Mouse (Mus musculus) retina, postnatal 7 days (tissue): ENCODE results near the gene Cav2.
A peak's percentile ranks its signal among the peaks of the same experiment; 100 is the strongest.

ENCODE experiments used
- DNase-seq: peaks from one replicate; pipeline ENCODE4 v3.0.0-alpha.2; 2012; ENCODE audit warnings: low read depth, low spot score

Cav2 gene

DNA sequence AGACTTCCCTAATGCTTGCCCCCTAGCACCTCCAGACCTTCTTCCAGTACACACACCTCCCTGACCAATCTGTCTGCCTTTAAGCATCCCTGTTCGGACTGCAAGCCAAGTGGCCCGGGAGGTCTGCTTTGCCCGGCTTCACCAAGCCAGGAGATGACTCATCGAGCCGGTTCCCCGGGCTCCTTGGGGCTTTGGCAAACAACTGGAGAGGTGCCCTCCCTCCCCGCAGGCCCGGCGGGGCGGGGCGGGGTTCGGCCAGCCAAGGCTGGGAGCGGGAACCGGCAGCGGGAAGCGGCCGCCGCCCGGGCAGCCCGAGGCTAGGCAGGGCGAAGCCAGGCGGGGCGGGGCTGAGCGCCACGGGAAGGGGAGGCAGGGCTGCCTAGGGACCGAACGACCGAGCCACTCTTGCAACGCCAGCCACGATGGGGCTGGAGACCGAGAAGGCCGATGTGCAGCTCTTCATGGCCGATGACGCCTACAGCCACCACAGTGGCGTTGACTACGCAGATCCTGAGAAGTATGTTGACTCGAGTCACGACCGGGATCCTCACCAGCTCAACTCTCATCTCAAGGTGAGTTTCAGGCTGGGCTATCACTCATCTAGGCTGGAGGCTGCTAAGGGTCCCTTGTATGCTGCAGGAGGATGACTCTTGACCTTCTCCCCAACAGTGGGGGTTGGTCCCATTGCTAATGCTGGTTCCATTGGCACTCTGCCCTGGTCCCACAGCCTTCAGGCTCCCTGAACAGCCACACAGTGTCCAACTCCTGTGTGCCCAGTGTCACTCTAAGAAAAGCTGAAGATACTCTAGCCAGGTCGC lies at the start of gene Cav2:
TSS of gene Cav2 (plus strand) at position 247 of the 818 bp plus-strand sequence.
- DNase-seq: peak; percentile 19

DNA sequence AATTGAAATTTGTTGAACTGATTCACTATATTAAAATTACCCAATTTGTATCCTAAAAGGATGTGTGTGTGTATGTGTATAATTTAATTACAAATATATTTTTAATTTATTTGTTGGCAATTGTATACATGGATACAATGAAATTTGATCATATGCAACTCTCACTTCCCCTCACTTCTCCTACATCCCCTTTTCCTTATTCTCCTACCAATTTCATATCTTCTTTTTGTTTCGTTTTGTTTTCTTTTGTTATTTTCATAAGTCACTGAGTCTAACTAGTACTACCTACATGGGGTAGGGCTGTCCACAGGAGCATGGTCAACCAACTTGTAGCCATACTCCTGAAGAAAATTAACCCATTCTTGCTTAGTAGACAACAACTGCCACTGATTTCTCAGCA lies 41.3 kb upstream of the Cav2 start:
- no peak for DNase-seq

DNA sequence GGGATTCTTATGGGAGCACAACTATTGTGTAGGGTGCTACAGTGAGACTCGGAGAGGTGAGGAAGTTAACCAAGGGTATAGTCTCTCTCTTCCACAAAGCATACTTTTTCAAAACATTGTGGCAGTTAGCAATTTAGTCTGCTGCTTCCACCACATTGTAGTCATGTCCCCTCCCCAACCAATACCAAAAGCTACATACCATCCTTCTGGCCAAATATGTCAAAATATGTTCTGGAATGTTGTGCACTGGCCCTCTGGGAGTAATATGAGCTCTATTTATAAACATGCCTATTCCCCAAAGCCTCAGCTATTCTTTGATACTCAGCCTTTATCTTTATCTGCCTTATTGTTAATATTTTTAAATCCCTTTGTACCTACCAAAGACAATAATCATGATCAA lies 40.0 kb upstream of the Cav2 start:
- DNase-seq: no peak

DNA sequence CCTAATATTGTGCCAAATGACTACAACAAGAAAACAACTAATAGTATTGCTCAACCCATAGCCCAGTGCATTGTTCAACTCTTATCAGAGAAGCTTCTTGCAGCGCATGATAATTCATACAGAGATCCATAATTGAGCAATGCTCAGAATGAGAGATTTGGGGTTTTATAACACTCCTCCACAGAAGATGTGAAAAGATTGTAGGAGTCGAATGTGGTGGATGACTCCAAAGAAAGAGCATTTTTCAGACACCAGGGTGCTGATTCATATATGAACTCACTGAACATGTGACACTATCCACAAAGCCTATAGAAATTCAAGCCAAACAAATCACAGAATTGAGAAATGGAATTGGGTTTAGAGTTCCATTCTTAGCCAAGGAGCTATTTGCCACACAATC lies 34.0 kb upstream of the Cav2 start:
- DNase-seq: no peak

DNA sequence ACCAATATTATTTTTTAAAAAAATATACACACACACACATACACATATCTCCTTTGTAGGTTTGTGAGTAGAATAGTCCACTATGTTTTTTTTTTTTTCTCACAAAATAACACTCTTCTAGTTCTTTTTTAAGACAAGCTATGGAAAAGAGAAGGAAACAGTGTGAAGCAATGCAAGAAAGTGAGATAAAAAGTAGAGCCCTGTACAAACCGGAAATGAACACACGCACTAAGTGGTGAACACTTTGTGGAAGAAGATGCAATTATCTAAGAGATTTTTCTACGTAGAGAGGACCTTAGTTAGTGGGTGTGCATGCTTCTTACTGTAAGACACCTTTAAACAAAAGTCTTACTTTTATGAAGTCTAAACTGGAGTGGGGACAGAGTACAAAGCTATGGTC lies 33.3 kb upstream of the Cav2 start:
- no peak for DNase-seq

GRCm38 (mm10) chr6:17248241-17248640 lies 32.7 kb upstream of the Cav2 start:
- no peak for DNase-seq

DNA sequence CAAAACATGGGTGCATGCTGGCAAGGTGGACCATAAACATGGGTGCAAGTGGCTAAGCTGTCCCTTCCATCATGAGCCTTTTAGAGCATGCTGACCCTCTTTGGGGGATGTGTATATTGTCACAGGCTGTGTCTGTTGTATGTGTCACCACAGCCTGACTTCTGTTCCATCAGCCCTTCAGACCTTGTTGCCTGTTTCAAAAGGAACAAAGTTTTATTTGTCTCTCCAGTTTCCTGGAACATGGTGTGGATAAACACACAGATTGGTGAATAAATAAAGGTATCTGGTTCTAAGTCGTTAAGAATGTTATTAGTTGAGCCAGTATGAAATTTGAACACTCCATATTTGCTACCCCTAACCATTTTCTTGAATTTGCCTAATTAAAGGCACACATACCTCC lies 29.0 kb upstream of the Cav2 start:
- DNase-seq: no peak

GRCm38 (mm10) chr6:17258142-17258541 lies 22.8 kb upstream of the Cav2 start:
- DNase-seq: no peak

GRCm38 (mm10) chr6:17258911-17259310 lies 22.1 kb upstream of the Cav2 start:
- no peak for DNase-seq

DNA sequence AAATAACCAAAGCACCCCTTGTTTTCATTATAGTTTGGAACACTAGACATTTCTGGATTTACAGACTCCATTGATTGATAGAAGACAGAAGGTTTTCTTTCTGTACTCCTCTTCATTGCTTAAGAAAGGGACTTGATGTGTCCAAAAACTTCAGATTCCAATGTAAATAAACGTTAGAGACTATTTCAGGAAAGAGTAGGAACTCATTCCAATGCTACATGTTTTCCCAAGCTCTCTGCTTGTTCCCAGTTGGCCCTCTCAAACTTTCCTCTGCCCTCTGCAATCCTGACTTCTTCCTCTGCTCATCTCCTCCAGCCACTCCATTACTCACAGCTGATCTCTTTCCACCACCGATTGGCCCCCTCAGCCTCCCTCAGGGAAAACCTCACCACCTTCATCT lies 18.2 kb upstream of the Cav2 start:
- DNase-seq: no peak

DNA sequence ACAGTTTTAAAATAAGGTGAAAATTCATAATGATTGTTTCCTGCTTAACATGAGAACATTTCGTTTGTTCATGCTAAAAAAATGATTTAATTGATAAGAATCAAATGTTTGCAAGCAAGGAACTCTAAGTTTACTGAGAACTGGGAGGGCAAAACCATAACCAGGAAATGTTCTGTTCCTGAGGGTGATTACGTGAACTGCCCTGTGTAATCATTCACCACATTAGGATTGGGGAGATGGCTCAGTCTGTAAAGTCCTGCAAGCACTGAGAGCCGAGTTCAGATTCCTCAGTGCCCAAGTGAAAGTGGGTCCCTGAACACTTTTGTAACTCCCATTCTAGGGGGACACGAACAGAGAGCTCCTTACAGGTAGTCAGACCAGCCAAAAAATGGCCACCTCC lies 15.9 kb upstream of the Cav2 start:
- DNase-seq: no peak

DNA sequence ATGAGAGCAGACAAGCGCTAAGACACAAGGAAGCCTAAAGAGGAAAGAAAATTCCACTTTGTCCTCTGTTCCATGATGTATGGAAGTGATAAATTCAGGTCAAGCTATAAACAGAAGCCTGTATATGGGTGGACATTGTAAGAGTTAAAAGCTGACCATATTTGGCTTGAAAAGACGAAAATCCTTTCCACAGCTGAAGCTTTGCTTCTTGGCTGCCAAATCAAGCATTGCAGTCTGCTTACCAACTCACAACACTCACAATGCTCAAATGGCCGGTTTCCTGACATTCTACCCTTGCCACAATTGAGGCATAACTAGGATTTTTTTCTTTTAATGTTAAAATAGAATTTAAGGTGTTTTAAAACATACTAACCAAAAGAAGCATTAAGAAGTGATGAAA lies 14.5 kb upstream of the Cav2 start:
- no peak for DNase-seq

DNA sequence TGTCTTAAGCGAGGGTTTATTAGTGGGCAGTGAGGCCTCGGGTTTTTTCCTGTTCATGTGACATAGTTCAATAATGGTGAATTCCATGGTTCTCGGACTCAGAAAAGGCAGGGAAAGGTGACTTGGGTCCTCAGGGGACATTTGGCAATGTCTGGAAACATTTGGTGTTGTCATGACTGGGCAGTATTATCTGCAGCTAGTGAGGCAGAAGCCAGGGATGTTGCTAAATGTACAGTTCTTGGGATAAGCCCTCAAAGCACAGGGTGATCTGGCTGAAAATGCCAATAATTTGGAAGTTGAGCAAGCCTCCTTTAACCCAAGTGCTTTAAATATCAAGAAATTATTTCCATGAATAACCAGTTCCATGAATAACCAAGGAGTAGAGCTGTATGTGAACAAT lies 2.6 kb upstream of the Cav2 start:
- DNase-seq: no peak

GRCm38 (mm10) chr6:17281757-17282092 lies 740 bp downstream of the Cav2 start:
- DNase-seq: no peak

GRCm38 (mm10) chr6:17282159-17282558 lies 1.2 kb downstream of the Cav2 start:
- no peak for DNase-seq

DNA sequence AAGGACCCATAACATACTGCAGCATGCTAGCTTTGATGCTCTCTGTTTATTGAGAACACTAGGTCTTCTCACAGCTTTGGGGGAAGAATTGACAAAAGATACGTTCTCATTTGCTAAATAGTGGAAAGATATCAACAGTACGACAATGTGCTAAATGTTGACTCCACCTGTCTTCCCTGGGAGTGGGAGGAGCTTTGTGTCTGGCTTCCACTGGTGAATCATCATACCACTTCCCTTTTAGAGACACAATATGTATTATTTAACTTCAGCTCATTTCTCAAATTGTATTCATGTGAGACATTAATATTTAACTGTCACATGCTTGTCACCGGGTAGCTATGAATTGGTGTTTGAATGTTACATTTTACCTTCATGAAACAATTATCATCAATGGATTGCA lies 2.8 kb downstream of the Cav2 start:
- DNase-seq: no peak

DNA sequence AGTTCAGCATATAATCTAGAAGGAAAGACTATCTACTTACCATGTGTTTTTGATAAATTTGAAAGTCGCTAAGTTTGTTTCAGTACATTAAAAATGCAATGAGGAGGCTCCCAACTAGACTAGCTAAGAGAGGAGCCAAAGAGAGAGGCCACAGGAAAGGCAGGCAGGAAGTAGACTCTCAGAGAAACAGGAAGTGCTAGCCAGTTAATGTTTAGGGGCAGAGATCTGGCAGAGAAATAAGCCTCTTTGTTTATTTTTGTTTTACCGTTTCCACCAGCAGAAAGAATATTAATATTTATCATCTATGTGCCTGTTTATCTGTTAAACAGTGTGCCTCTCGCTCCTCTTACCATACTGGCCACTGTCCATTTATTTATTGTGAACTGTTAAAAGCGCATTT lies 5.4 kb downstream of the Cav2 start:
- DNase-seq: no peak

DNA sequence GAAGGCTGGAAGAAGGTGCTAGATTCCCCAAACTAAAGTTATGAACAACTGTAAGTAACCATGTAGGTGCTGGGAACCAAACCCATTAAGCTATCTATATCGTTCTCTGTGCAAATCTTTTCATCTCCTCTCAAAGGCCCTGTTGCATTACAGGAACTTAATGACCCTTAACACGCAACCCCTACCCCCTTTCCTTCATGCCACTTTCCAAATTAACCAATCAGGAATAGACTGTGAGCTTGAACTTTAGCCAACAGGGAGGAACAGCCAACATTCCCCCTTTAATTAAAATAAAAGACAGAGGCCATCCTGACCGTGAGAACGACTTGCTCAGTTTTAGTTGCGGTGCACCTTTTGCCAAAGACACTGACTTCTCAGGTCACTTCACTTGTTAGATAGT lies 14.1 kb downstream of the Cav2 start:
- DNase-seq: no peak

DNA sequence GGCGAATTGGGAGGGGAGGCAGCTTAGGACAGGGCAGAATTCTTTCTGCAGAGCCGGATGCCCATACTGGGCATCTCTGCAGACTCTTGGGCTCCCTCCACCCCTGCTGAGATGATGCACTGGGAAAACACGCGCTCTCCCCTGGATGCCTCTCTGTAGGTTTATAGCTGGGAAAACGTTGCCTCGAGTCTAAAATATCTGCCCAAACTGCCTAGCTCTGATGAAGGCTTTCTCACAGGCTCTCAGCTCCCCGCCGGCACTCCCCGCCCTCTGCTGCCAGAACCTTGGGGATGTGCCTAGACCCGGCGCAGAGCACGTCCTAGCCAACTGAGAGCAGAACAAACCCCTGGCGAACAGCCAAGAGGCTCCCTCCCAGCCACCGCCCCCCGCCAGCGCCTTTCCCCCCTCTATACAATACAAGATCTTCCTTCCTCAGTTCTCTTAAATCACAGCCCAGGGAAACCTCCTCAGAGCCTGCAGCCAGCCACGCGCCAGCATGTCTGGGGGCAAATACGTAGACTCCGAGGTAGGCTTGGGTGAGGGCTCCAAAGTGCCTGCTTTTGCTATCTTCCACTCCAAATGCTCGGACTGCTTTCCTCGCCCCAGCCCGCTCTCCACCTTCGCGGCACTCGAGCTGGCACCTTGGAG lies 25.1 kb downstream of the Cav2 start, which contains the start of gene Cav1:
TSS of gene Cav1 (plus strand) at position 382 of the 648 bp plus-strand sequence.
- DNase-seq: no peak

- no peak for DNase-seq
Observed at GRCm38 (mm10) chr6:17306602-17307325, 25.8 kb downstream of the Cav2 start.

DNA sequence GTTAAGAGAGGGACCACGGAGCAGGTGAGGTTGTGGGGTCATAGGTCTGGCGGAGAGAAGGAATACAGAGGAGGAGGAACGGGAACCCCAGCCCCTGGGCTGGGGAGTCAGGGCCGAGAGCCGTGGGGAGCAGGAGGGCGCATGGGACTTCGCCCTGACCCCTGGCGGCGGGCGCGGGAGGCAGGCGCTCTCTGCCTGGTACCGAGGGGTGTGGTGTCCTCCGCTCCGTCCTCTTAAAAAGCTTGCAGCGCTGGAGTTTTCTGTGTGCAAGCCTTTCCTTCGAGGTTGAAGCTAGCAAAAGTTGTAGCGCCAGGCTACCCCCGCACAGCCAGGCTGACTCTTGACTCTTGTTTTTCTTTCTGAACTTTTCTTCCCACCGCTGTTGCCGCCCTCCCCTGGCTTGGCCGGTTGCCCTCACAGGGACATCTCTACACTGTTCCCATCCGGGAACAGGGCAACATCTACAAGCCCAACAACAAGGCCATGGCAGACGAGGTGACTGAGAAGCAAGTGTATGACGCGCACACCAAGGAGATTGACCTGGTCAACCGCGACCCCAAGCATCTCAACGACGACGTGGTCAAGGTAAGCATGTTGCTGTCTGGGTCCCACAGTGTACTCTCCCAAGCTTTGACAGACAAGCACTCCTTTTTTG lies 26.6 kb downstream of the Cav2 start:
- DNase-seq: no peak

- DNase-seq: no peak
Observed at GRCm38 (mm10) chr6:17308661-17309060, 27.7 kb downstream of the Cav2 start.
